ENCODE assay signal across 7 mouse cellular contexts in the genomic region with DNA sequence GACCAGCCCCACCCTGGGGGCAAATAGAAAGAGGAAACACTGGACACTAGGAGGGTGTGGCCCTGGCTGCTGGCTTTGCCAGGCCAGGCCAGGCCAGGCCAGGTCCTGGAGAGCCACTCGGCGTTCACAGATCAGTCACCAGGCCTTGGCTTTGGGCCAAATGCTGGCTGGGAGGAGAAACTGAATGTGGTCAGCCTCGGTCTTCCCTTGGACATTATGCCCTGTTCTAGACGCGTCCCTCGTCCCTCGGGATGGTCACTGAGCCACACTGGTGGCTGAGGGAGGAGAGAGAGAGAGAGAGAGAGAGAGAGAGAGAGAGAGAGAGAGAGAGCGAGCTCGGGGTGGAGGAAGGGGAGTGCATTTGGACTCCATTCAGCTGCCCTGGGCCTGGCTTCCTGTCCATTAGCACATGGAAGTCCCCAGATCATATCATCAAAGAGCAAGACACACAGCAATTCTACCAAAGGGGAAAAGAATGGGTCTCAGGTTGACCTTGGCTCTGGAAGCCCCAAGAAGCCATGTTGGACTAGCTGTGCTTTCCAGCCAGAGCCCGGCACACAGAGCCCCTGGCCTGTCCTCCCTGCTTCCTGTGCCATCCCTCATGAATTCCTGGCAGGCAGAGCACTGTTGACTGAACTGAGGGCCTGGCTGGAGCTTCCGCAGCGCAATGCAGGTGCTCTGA. TPM values are rescaled to one million over a fixed set of nuclear protein-coding genes. Genes with fewer than 3 reads are reported as not detected.
DNase-seq lines count a peak whose midpoint lies in the region; ATAC-seq and TF ChIP-seq lines count a peak whose summit lies in the region.

No protein-coding gene starts in this region.

- peaks cover 17% of the 10 kb centered on the region for H3K4me1 ChIP-seq in intestine, embryonic 15.5 days (replicated peaks)
- H3K4me1 ChIP-seq in lung, adult 2 months (ENCODE audit: control insufficient read depth, insufficient read depth, low read length): peaks cover 27% of the 10 kb centered on the region

- peaks cover 22% of the 10 kb centered on the region for H3K36me3 ChIP-seq in intestine, embryonic 15.5 days

- no peak overlapping the region; the same call in 1 of the 2 replicates for H3K9ac ChIP-seq in intestine, embryonic 15.5 days

- intact Hi-C loops in gastrocnemius, adult 2 months (cut with DNase I): no loop called here

- H3K4me2 ChIP-seq in intestine, embryonic 15.5 days (replicated peaks): no peak overlapping the region

- no peak for TF ChIP-seq POLR2A in lung, adult 2 months (IDR thresholded peaks at IDR 0.05; ENCODE audit: borderline replicate concordance, extremely low read depth, low read depth, low read length)

- peak; percentile 95 for DNase-seq in MN1 (ENCODE audit: low spot score)
- DNase-seq in adrenal gland, adult (ENCODE audit: inconsistent age in 2 of 2, low spot score in 1 of 2): peak; percentile 90 to 95
- DNase-seq in gastrocnemius, adult 2 months: peak; percentile 93
- peak; percentile 88 for DNase-seq in lung, adult 2 months
- peak; percentile 64 to 83 for DNase-seq in urinary bladder, postnatal 36 days (ENCODE audit: low spot score in 2 of 2)
- DNase-seq in frontal cortex, postnatal 10 days (ENCODE audit: low spot score in 2 of 2): no peak

- H3K9me3 ChIP-seq in intestine, embryonic 15.5 days: no peaks in the 10 kb centered on the region

- no peaks in the 10 kb centered on the region for H3K27me3 ChIP-seq in intestine, embryonic 15.5 days (replicated peaks)

- H3K27ac ChIP-seq in gastrocnemius, adult 2 months: peak overlapping the region; percentile 80
- no peak overlapping the region for H3K27ac ChIP-seq in intestine, embryonic 15.5 days

- TF ChIP-seq CTCF in gastrocnemius, adult 2 months (IDR thresholded peaks at IDR 0.05): no peak
- no peak for TF ChIP-seq CTCF in lung, adult 2 months (IDR thresholded peaks at IDR 0.05; ENCODE audit: insufficient read depth, low read length)

- H3K4me3 ChIP-seq in gastrocnemius, adult 2 months: peak overlapping the region; percentile 17
- H3K4me3 ChIP-seq in intestine, embryonic 15.5 days (replicated peaks): no peak overlapping the region
- H3K4me3 ChIP-seq in lung, adult 2 months (replicated peaks; ENCODE audit: extremely low read depth, low read depth, low read length): no peak overlapping the region

- WGBS in intestine, embryonic 15.5 days: 49% methylated on average over 12 of the region's 12 CpGs
- 20% methylated on average over 12 of the region's 12 CpGs for WGBS in lung, adult 2 months

- peak; percentile 22; the same call in 1 of the 2 replicates for ATAC-seq in intestine, embryonic 15.5 days

RNA-seq across cellular contexts. Expression of a gene that starts 24.4 kb away (rescaled TPM):
- total RNA-seq in gastrocnemius, adult 2 months (2021): 10 to 100 TPM; 44.2 to 55.4 TPM
- polyA plus RNA-seq in intestine, embryonic 15.5 days (2015; fragmentation: Nextera tagmentation; extraction: Ambion mirVana): 83.4 and 90.2 TPM in 2 replicates
- 285 and 297 TPM in 2 replicates for polyA plus RNA-seq in lung, adult 2 months (2012; rRNA removed)

Comparison
In these comparisons a context has a peak if more than half of its experiments do, and no peak if none do; other contexts are left out.
1. DNase-seq: peak in MN1 (single experiment), adrenal gland, adult (2 of 2), gastrocnemius, adult 2 months (single experiment), lung, adult 2 months (single experiment) and urinary bladder, postnatal 36 days (2 of 2); none in frontal cortex, postnatal 10 days (0 of 2).